ENCODE assay signal across 19 mouse cellular contexts in the genomic region with DNA sequence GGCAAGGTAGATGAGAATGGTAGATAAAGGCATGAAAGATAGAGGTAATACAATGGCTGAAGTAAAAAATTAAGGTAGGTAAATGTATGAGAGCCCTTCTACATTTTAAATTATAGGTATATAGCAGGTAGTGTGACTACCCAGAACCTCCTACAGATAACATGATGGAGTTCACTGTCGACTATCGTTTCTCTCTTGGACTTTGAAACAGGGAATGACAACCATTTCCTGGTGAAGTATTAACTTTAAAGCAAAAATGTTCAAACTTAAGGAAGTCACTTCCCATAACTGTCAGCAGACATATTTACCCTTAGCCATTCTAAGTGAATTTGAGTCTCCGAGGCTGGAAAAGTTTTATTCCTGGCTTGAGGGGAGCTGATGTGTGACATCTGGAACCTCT. TPM values are rescaled to one million over a fixed set of nuclear protein-coding genes. Genes with fewer than 3 reads are reported as not detected.
"Had no signal": no experiment of that assay in that cellular context is flagged by ENCODE, and none has a peak within 500 bp of the region (broad histone marks: within the 10 kb centered on the region; RNA-seq: fewer than 3 reads in every experiment).

No protein-coding gene starts in this region.

- H3K9ac ChIP-seq: hindbrain, embryonic 14.5 days; limb, embryonic 15.5 days; lung, embryonic 15.5 days; midbrain, embryonic 13.5 days; neural tube, embryonic 15.5 days had no signal

- H3K27me3 ChIP-seq: limb, embryonic 15.5 days; lung, embryonic 15.5 days; midbrain, embryonic 13.5 days; neural tube, embryonic 15.5 days had no signal

- ATAC-seq: midbrain, embryonic 13.5 days had no signal

- H3K36me3 ChIP-seq: limb, embryonic 15.5 days; lung, embryonic 15.5 days; midbrain, embryonic 13.5 days; neural tube, embryonic 15.5 days had no signal

- DNase-seq: kidney, adult 8-10 months; kidney, postnatal 4 days; layer of hippocampus, postnatal 36 days; right cerebral cortex, adult 18-20 months; right cerebral cortex, postnatal 25 days; thymus, adult 2 months; thymus, postnatal 25 days had no signal

- H3K9me3 ChIP-seq: limb, embryonic 15.5 days; lung, embryonic 15.5 days; midbrain, embryonic 13.5 days; neural tube, embryonic 15.5 days had no signal

- H3K4me1 ChIP-seq: midbrain, embryonic 13.5 days; neural tube, embryonic 15.5 days had no signal

- H3K4me2 ChIP-seq: hindbrain, embryonic 14.5 days; limb, embryonic 15.5 days; lung, embryonic 15.5 days; midbrain, embryonic 13.5 days; neural tube, embryonic 15.5 days had no signal

- H3K4me3 ChIP-seq: limb, embryonic 15.5 days; lung, embryonic 15.5 days; midbrain, embryonic 13.5 days; myocyte; neural tube, embryonic 15.5 days had no signal

- H3K27ac ChIP-seq: hindbrain, embryonic 14.5 days; kidney, postnatal 0 days; limb, embryonic 15.5 days; lung, embryonic 15.5 days; midbrain, embryonic 13.5 days; neural tube, embryonic 15.5 days had no signal

RNA-seq across cellular contexts. Expression of a gene that starts 59.4 kb away (rescaled TPM):
- total RNA-seq: layer of hippocampus, postnatal 36 days; left cerebral cortex, adult 8-10 months; left cerebral cortex, postnatal 25 days had no signal
- polyA plus RNA-seq: kidney, postnatal 0 days; limb, embryonic 11.5 days; midbrain, embryonic 13.5 days; myocyte; neural tube, embryonic 15.5 days; testis, adult 2 months; thymus, adult 2 months; urinary bladder, adult 2 months had no signal
